Mouse (Mus musculus) testis, postnatal 10 days (tissue): Measurements from ENCODE around the gene Gm904.
"Not testable (repeated sequence)": the region's sequence is repeated elsewhere in the genome, so short reads cannot be mapped to it uniquely, and the experiment has no call there.

ENCODE experiments used
- DNase-seq: peaks from one replicate; pipeline ENCODE4 v3.0.0; 2021; ENCODE audit warnings: low spot score

Gm904 gene

DNA sequence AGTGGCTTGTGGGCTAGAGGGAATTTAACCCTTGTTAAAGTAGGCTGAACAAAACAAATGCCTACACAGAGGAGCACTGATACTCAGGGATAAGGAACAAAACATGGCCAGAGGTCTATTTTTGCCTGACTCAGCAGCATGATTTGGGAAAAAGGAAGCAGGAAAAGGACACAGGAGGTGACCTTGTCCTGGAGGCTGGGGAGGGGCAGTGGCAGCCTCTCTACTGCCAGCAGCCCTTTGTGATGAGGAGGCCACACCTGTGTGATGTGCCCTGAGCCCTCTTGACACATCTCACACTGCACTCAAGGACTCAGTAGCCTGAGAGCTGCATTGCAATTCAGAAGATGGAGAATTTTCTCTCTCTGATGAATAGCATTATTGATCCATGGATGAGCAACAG, at the start of gene Gm904:
Gene Gm904 (plus strand): TSS at position 301 of the 400 bp plus-strand sequence.
- not testable (repeated sequence) for DNase-seq

DNA sequence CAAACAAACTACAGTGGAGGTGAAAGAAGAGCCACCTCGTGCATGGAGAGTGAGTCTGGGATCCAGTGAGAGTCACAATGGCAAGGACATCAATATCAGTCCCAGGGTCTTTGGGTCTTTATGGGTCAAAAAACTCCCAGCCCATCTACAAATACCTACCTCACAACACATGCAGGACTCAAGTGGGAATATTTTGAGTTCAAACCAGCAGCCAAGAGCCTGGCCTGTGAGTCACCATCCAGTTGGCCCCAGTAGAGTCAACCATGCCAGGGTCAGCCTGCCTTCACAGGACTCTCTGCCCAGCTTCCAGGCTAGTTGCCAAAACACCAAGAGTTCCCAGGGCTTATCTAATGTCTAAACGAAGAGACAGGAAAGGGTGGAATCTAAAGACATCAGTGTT, 5.7 kb downstream of the Gm904 start:
- not testable (repeated sequence) for DNase-seq
